Mouse (Mus musculus): ENCODE data around the gene Nos1ap. TPM values are rescaled to one million over a fixed set of nuclear protein-coding genes. Genes with fewer than 3 reads are reported as not detected.
A peak's percentile ranks its signal among the peaks of the same experiment; 100 is the strongest.

Gene Nos1ap
- polyA plus RNA-seq, 1 experiment from 2014 or later: 7.8 TPM

DNA sequence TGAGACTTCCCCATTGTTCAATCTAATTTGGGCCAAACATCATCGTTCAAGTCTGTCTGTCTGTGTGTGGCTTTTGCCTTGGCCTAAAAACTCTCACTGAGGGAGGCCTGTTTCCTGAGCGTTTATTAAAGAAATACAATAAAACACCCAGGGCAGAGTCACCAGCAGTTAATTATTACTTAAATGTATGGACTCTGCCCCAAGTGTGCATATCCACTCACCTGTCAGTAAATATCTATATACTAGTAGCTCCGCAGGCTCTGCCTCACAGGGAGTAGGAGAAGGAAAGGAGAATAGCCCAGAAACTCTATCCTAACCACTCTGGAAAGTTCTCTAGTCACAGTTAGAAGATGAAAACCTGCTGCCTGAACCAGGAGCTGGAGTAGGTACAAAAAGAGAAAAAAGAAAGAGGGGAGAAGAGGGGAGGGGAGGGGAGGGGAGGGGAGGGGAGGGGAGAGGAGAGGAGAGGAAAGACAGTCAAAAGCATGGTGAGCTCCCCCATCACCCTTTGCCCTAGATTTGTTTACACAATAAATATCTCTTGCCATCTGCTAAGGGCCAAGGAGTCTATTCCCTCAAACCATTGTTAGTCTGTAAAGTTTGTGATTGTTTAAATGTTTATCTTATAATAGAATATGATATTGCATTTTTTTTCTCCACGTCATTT lies 110.7 kb downstream of the Nos1ap start:
- Histone ChIP-seq H3K9me3 (ENCODE audit: control insufficient read depth, low read length) (no peaks in the 10 kb centered on the region), H3K27me3 (ENCODE audit: control insufficient read depth, insufficient read depth, low read length) (no peaks in the 10 kb centered on the region), H3K4me3 (ENCODE audit: low read depth, low read length) (no peak overlapping the region), H3K36me3 (ENCODE audit: control insufficient read depth, insufficient read depth, low read length) (no peaks in the 10 kb centered on the region), H3K27ac (ENCODE audit: low read depth, low read length) (0 out of 2 replicates have a peak overlapping the region, but pooled peaks have one; percentile 33), H3K4me2 (no peak overlapping the region), H3K9ac (ENCODE audit: low read length) (peak overlapping the region; percentile 10; the same call in 1 of the 2 replicates), H3K4me1 (ENCODE audit: control insufficient read depth, insufficient read depth, low read length) (peaks cover 30% of the 10 kb centered on the region)
- ATAC-seq (ENCODE audit: low FRiP score) (no peak), DNase-seq (ENCODE audit: low spot score, missing footprints) (no peak)
- WGBS: 58% methylated on average over 4 of the region's 4 CpGs

- ATAC-seq (ENCODE audit: low FRiP score): peak; percentile 91
- peak overlapping the region; percentile 12; the same call in 1 of the 2 replicates for H3K4me2 ChIP-seq
- WGBS: 15% methylated on average over 10 of the region's 10 CpGs
- no peaks in the 10 kb centered on the region for H3K9me3 ChIP-seq (ENCODE audit: control insufficient read depth, low read length)
- peak; percentile 93 for DNase-seq (ENCODE audit: low spot score, missing footprints)
- peaks cover 30% of the 10 kb centered on the region for H3K4me1 ChIP-seq (ENCODE audit: control insufficient read depth, insufficient read depth, low read length)
- no peaks in the 10 kb centered on the region for H3K27me3 ChIP-seq (ENCODE audit: control insufficient read depth, insufficient read depth, low read length)
- H3K27ac ChIP-seq (ENCODE audit: low read depth, low read length): peak overlapping the region; percentile 33; the same call in 1 of the 2 replicates
- no peaks in the 10 kb centered on the region for H3K36me3 ChIP-seq (ENCODE audit: control insufficient read depth, insufficient read depth, low read length)
- no peak overlapping the region for H3K4me3 ChIP-seq (ENCODE audit: low read depth, low read length)
- H3K9ac ChIP-seq (ENCODE audit: low read length): peak overlapping the region; percentile 10; the same call in 1 of the 2 replicates
Measured at GRCm38 (mm10) chr1:170477636-170478600, 111.7 kb downstream of the Nos1ap start.

DNA sequence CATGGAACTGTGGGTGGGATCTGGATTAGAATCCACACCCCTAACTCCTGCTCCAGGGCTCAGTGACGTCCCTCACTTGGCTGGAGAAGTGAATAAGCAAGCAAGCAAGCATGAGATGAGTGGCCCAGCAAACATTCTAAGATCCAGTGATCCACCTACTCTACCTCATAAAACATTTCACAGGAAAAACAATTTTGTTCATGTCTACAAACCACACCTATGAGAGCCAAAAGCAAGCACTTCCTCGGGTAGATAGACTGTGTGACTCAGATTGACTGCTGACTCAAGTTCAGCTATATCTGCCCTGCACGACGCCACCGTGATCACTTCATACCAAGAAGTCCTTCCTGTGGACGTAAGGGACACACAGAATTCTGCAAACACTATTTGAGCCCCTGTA lies 116.2 kb downstream of the Nos1ap start:
- Histone ChIP-seq H3K9me3 (ENCODE audit: control insufficient read depth, low read length) (no peaks in the 10 kb centered on the region), H3K27me3 (ENCODE audit: control insufficient read depth, insufficient read depth, low read length) (no peaks in the 10 kb centered on the region), H3K36me3 (ENCODE audit: control insufficient read depth, insufficient read depth, low read length) (no peaks in the 10 kb centered on the region), H3K4me1 (ENCODE audit: control insufficient read depth, insufficient read depth, low read length) (peaks cover 20% of the 10 kb centered on the region), H3K27ac (ENCODE audit: low read depth, low read length) (no peak overlapping the region), H3K4me3 (ENCODE audit: low read depth, low read length) (no peak overlapping the region), H3K4me2 (no peak overlapping the region), H3K9ac (ENCODE audit: low read length) (no peak overlapping the region)
- ATAC-seq (ENCODE audit: low FRiP score): no peak
- 80% methylated on average over 6 of the region's 6 CpGs for WGBS
- DNase-seq (ENCODE audit: low spot score, missing footprints): no peak

GRCm38 (mm10) chr1:170472861-170473260 lies 116.8 kb downstream of the Nos1ap start:
- no peaks in the 10 kb centered on the region for H3K27me3 ChIP-seq (ENCODE audit: control insufficient read depth, insufficient read depth, low read length)
- H3K4me1 ChIP-seq (ENCODE audit: control insufficient read depth, insufficient read depth, low read length): peaks cover 14% of the 10 kb centered on the region
- no peaks in the 10 kb centered on the region for H3K36me3 ChIP-seq (ENCODE audit: control insufficient read depth, insufficient read depth, low read length)
- no peak overlapping the region for H3K27ac ChIP-seq (ENCODE audit: low read depth, low read length)
- DNase-seq (ENCODE audit: low spot score, missing footprints): peak; percentile 37
- no peak overlapping the region for H3K4me2 ChIP-seq
- H3K9ac ChIP-seq (ENCODE audit: low read length): no peak overlapping the region
- H3K9me3 ChIP-seq (ENCODE audit: control insufficient read depth, low read length): no peaks in the 10 kb centered on the region
- ATAC-seq (ENCODE audit: low FRiP score): no peak
- H3K4me3 ChIP-seq (ENCODE audit: low read depth, low read length): no peak overlapping the region

DNA sequence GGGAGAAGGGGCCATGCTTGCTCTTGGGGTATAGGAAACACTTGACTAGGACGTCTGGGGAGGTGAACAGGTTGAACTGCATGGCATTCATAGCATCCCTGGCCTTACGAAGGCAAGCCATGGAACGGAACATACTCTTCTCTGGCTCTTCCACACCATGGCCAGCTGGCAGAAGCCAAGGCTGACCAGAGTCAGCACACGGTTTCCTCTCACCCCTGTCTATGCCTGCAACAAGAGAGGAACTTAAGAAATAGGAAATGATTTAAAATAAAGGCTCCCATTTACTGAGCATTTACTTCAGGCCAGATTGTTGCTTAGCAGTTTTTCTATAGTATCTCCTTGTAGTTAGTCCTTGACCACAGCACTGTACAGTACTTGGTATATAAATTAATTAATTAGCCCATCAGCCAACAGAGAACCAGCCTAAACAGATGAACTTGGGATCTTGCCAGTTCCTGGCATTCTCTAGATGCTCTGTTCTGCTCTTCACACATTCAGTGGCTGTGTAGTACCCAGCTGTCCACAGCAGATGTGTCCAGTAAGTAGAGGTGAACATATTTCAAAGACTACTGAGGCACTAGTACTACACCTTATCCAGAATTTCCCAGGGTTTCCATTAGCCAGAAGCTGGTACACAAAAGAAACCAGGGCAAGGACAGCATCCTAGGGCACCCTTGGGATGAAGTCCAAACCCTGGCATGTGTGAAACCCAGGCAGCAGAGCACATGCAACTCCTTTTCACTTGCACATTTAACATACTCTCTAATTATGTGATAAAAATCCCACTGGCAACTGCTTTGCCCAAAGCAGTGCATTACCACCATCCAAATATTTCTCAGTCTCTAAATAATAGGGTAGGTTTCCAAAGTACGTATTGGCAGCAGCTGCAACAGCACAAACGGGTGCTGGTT lies 123.3 kb downstream of the Nos1ap start:
- WGBS: 86% methylated on average over 6 of the region's 6 CpGs

GRCm38 (mm10) chr1:170462140-170462539 lies 127.5 kb downstream of the Nos1ap start:
- H3K4me2 ChIP-seq: no peak overlapping the region
- H3K27ac ChIP-seq (ENCODE audit: low read depth, low read length): no peak overlapping the region
- H3K36me3 ChIP-seq (ENCODE audit: control insufficient read depth, insufficient read depth, low read length): no peaks in the 10 kb centered on the region
- no peaks in the 10 kb centered on the region for H3K27me3 ChIP-seq (ENCODE audit: control insufficient read depth, insufficient read depth, low read length)
- no peak overlapping the region for H3K4me3 ChIP-seq (ENCODE audit: low read depth, low read length)
- no peak for DNase-seq (ENCODE audit: low spot score, missing footprints)
- no peak overlapping the region for H3K9ac ChIP-seq (ENCODE audit: low read length)
- ATAC-seq (ENCODE audit: low FRiP score): no peak
- no peaks in the 10 kb centered on the region for H3K9me3 ChIP-seq (ENCODE audit: control insufficient read depth, low read length)
- no peaks in the 10 kb centered on the region for H3K4me1 ChIP-seq (ENCODE audit: control insufficient read depth, insufficient read depth, low read length)
- WGBS: 54% methylated on average over 1 of the region's 1 CpGs

More for the DNA sequence above, 123.3 kb downstream of the Nos1ap start:
- Histone ChIP-seq H3K27ac (ENCODE audit: low read depth, low read length) (no peak overlapping the region), H3K9ac (ENCODE audit: low read length) (no peak overlapping the region), H3K4me1 (ENCODE audit: control insufficient read depth, insufficient read depth, low read length) (no peaks in the 10 kb centered on the region), H3K4me2 (no peak overlapping the region), H3K4me3 (ENCODE audit: low read depth, low read length) (no peak overlapping the region), H3K9me3 (ENCODE audit: control insufficient read depth, low read length) (no peaks in the 10 kb centered on the region), H3K36me3 (ENCODE audit: control insufficient read depth, insufficient read depth, low read length) (no peaks in the 10 kb centered on the region), H3K27me3 (ENCODE audit: control insufficient read depth, insufficient read depth, low read length) (no peaks in the 10 kb centered on the region)
- DNase-seq (ENCODE audit: low spot score, missing footprints): no peak
- no peak for ATAC-seq (ENCODE audit: low FRiP score)

- H3K4me3 ChIP-seq (ENCODE audit: low read depth, low read length): no peak overlapping the region
- H3K9me3 ChIP-seq (ENCODE audit: control insufficient read depth, low read length): no peaks in the 10 kb centered on the region
- no peak overlapping the region for H3K9ac ChIP-seq (ENCODE audit: low read length)
- no peak overlapping the region for H3K27ac ChIP-seq (ENCODE audit: low read depth, low read length)
- H3K4me1 ChIP-seq (ENCODE audit: control insufficient read depth, insufficient read depth, low read length): no peaks in the 10 kb centered on the region
- WGBS: 69% methylated on average over 5 of the region's 5 CpGs
- H3K4me2 ChIP-seq: no peak overlapping the region
- no peaks in the 10 kb centered on the region for H3K27me3 ChIP-seq (ENCODE audit: control insufficient read depth, insufficient read depth, low read length)
- no peak for DNase-seq (ENCODE audit: low spot score, missing footprints)
- H3K36me3 ChIP-seq (ENCODE audit: control insufficient read depth, insufficient read depth, low read length): no peaks in the 10 kb centered on the region
- ATAC-seq (ENCODE audit: low FRiP score): no peak
Measured at GRCm38 (mm10) chr1:170459896-170460602, 129.6 kb downstream of the Nos1ap start.

- H3K36me3 ChIP-seq (ENCODE audit: control insufficient read depth, insufficient read depth, low read length): no peaks in the 10 kb centered on the region
- H3K4me2 ChIP-seq: no peak overlapping the region
- no peak overlapping the region for H3K9ac ChIP-seq (ENCODE audit: low read length)
- no peak overlapping the region for H3K4me3 ChIP-seq (ENCODE audit: low read depth, low read length)
- 72% methylated on average over 4 of the region's 4 CpGs for WGBS
- H3K4me1 ChIP-seq (ENCODE audit: control insufficient read depth, insufficient read depth, low read length): no peaks in the 10 kb centered on the region; the same call in 1 of the 2 replicates
- H3K27me3 ChIP-seq (ENCODE audit: control insufficient read depth, insufficient read depth, low read length): no peaks in the 10 kb centered on the region
- H3K9me3 ChIP-seq (ENCODE audit: control insufficient read depth, low read length): no peaks in the 10 kb centered on the region
- no peak overlapping the region for H3K27ac ChIP-seq (ENCODE audit: low read depth, low read length)
- ATAC-seq (ENCODE audit: low FRiP score) (no peak), DNase-seq (ENCODE audit: low spot score, missing footprints) (no peak)
Measured at GRCm38 (mm10) chr1:170457673-170458072, 132.0 kb downstream of the Nos1ap start.

Measured in midbrain, embryonic 11.5 days (tissue).